Mouse (Mus musculus): ENCODE measurements around the gene Ddx58.

DNA sequence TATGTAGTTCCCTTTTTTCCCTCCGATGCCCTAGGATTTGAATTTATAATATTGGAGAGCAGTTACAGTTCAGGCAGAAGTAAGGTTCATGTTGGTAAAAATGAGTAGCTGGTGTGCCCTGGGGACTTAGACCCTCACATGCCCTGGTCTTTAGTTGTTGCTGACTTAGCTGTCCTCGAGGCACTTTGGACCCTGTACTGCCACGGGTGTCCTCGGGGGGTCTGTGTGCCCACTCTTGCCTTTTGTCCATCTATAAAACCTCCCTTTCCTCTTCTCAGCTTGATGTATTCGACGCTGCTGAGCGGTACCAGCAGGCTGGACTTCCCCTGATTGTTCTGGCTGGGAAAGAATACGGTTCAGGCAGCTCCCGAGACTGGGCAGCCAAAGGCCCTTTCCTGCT is 46.2 kb downstream of the Ddx58 start:
- TF ChIP-seq CTCF (IDR thresholded peaks at IDR 0.05; ENCODE audit: borderline replicate concordance, extremely low read depth, insufficient read depth, insufficient read length) = no peak
- TF ChIP-seq POLR2A (IDR thresholded peaks at IDR 0.05; ENCODE audit: borderline replicate concordance, extremely low read depth, insufficient read depth, insufficient read length, poor library complexity, severe bottlenecking) = no peak
